Mouse (Mus musculus): ENCODE measurements around the gene Ephx1.
"Not testable (repeated sequence)": the region's sequence is repeated elsewhere in the genome, so short reads cannot be mapped to it uniquely, and the experiment has no call there.

The Ephx1 gene

GRCm38 (mm10) chr1:181013446-181013845 is 7.3 kb downstream of the Ephx1 start:
- no peak for DNase-seq (ENCODE audit: low spot score)

GRCm38 (mm10) chr1:181012416-181012815 is 8.3 kb downstream of the Ephx1 start:
- DNase-seq (ENCODE audit: low spot score), result no peak

GRCm38 (mm10) chr1:181011601-181012000 is 9.1 kb downstream of the Ephx1 start:
- DNase-seq (ENCODE audit: low spot score), result no peak

GRCm38 (mm10) chr1:181010171-181010932 is 10.4 kb downstream of the Ephx1 start:
- DNase-seq (ENCODE audit: low spot score), result no peak

GRCm38 (mm10) chr1:181009754-181010153 is 10.9 kb downstream of the Ephx1 start:
- peak; percentile 28 for DNase-seq (ENCODE audit: low spot score)

GRCm38 (mm10) chr1:181009011-181009590 is 11.6 kb downstream of the Ephx1 start:
- no peak for DNase-seq (ENCODE audit: low spot score)

- DNase-seq (ENCODE audit: low spot score), result no peak
Observed at GRCm38 (mm10) chr1:181008266-181008665, 12.4 kb downstream of the Ephx1 start.

GRCm38 (mm10) chr1:181007831-181008230 is 12.9 kb downstream of the Ephx1 start:
- no peak for DNase-seq (ENCODE audit: low spot score)

GRCm38 (mm10) chr1:181005331-181005730 is 15.4 kb downstream of the Ephx1 start:
- DNase-seq (ENCODE audit: low spot score), result no peak

GRCm38 (mm10) chr1:181003790-181004189 is 16.9 kb downstream of the Ephx1 start:
- DNase-seq (ENCODE audit: low spot score), result no peak

GRCm38 (mm10) chr1:181001621-181002020 is 19.1 kb downstream of the Ephx1 start:
- no peak for DNase-seq (ENCODE audit: low spot score)

- no peak for DNase-seq (ENCODE audit: low spot score)
Observed at GRCm38 (mm10) chr1:181001217-181001616, 19.5 kb downstream of the Ephx1 start.

GRCm38 (mm10) chr1:181000501-181001092 is 20.1 kb downstream of the Ephx1 start:
- DNase-seq (ENCODE audit: low spot score), result no peak

- no peak for DNase-seq (ENCODE audit: low spot score)
Observed at GRCm38 (mm10) chr1:180992142-180992541, 28.6 kb downstream of the Ephx1 start.

GRCm38 (mm10) chr1:180990671-180991070 is 30.0 kb downstream of the Ephx1 start:
- DNase-seq (ENCODE audit: low spot score), result no peak

GRCm38 (mm10) chr1:180987759-180988158 is 32.9 kb downstream of the Ephx1 start:
- no peak for DNase-seq (ENCODE audit: low spot score)

- DNase-seq (ENCODE audit: low spot score), result no peak
Observed at GRCm38 (mm10) chr1:180986701-180987100, 34.0 kb downstream of the Ephx1 start.

GRCm38 (mm10) chr1:180981298-180982046 is 39.2 kb downstream of the Ephx1 start:
- DNase-seq (ENCODE audit: low spot score), result not testable (repeated sequence)

- no peak for DNase-seq (ENCODE audit: low spot score)
Observed at GRCm38 (mm10) chr1:180980464-180980863, 40.2 kb downstream of the Ephx1 start.

- no peak for DNase-seq (ENCODE audit: low spot score)
Observed at GRCm38 (mm10) chr1:180979484-180980251, 41.0 kb downstream of the Ephx1 start.

GRCm38 (mm10) chr1:180976110-180976679 is 44.5 kb downstream of the Ephx1 start:
- DNase-seq (ENCODE audit: low spot score), result no peak

Measured in ovary, postnatal 10 days (tissue).